Mouse (Mus musculus) embryo, embryonic 11.5 days (tissue): ENCODE results near the gene Kcns3.
"Not testable (repeated sequence)": the region's sequence is repeated elsewhere in the genome, so short reads cannot be mapped to it uniquely, and the experiment has no call there.

Experiments
- DNase-seq: peaks from one replicate; pipeline ENCODE4 v3.0.0-alpha.2; 2012; ENCODE audit warnings: low read depth, low spot score

The Kcns3 gene

GRCm38 (mm10) chr12:11071079-11071478 is 79.8 kb downstream of the Kcns3 start:
- no peak for DNase-seq

GRCm38 (mm10) chr12:11066865-11067264 is 84.0 kb downstream of the Kcns3 start:
- no peak for DNase-seq

- not testable (repeated sequence) for DNase-seq
Measured at GRCm38 (mm10) chr12:11052676-11053075, 98.2 kb downstream of the Kcns3 start.

GRCm38 (mm10) chr12:11041821-11042220 is 109.0 kb downstream of the Kcns3 start:
- DNase-seq: no peak
